Mouse (Mus musculus) heart, embryonic 16.5 days (tissue): ENCODE results near the gene Zfand4. TPM values are rescaled to one million over a fixed set of nuclear protein-coding genes. Genes with fewer than 3 reads are reported as not detected.
"Not testable (repeated sequence)": the region's sequence is repeated elsewhere in the genome, so short reads cannot be mapped to it uniquely, and the experiment has no call there.

Source experiments
- ATAC-seq: fragments of 200-750 bp; cut with Nextera tagmentation; replicated peaks from 2 replicates; pipeline ENCODE4 v1.8.0; 2017; ENCODE audit warnings: moderate number of reproducible peaks; ENCODE audit not compliant: insufficient read depth, low FRiP score; ENCODE audit errors: extremely low read depth
- H3K27ac ChIP-seq: fragments of 300-500 bp; sonication (generic); 2 replicates; pipeline ENCODE4 v1.5.1; 2014; ENCODE audit warnings: mild to moderate bottlenecking, low read length, control low read depth, moderate library complexity
- H3K27me3 ChIP-seq: fragments of 300-500 bp; sonication (generic); 2 replicates; pipeline ENCODE4 v1.6.1; 2014; ENCODE audit warnings: low read length, mixed read lengths; ENCODE audit not compliant: control insufficient read depth, insufficient read depth
- H3K36me3 ChIP-seq: fragments of 300-500 bp; sonication (generic); 2 replicates; pipeline ENCODE4 v1.6.1; 2014; ENCODE audit not compliant: control insufficient read depth, insufficient read depth
- H3K4me1 ChIP-seq: fragments of 300-500 bp; sonication (generic); 2 replicates; pipeline ENCODE4 v1.6.1; 2014; ENCODE audit warnings: low read length, mixed read lengths; ENCODE audit not compliant: control insufficient read depth, insufficient read depth
- H3K4me2 ChIP-seq: fragments of 300-500 bp; sonication (generic); 2 replicates; pipeline ENCODE4 v1.6.1; 2014; ENCODE audit warnings: low read depth, mild to moderate bottlenecking, control low read depth, low read length
- H3K4me3 ChIP-seq: fragments of 300-500 bp; sonication (generic); 2 replicates; pipeline ENCODE4 v1.5.1; 2014; ENCODE audit warnings: mild to moderate bottlenecking, control low read depth, low read length
- H3K9ac ChIP-seq: fragments of 300-500 bp; sonication (generic); 2 replicates; pipeline ENCODE4 v1.6.1; 2014; ENCODE audit warnings: low read length, control low read depth
- H3K9me3 ChIP-seq: fragments of 300-500 bp; sonication (generic); replicated peaks from 2 replicates; pipeline ENCODE4 v1.6.1; 2016; ENCODE audit warnings: low read length; ENCODE audit not compliant: control insufficient read depth
- WGBS: fragments of 180-500 bp; shearing (Covaris S2); extraction: QIAGEN DNeasy Blood & Tissue Kit; methylation state at CpG from one replicate; pipeline ENCODE4 v1.1.7; 2014; 5-methylcytosine and 5-hydroxymethylcytosine counted together
- polyA plus RNA-seq: library from polyadenylated mRNA; unstranded; fragments of >200 nt; fragmentation: Nextera tagmentation; extraction: Ambion mirVana; gene quantifications from 2 replicates; pipeline ENCODE4 v1.2.1, GENCODE M21; 2015

The Zfand4 gene
- polyA plus RNA-seq, 1 experiment from 2014 or later: 3.1 TPM

GRCm38 (mm10) chr6:116338520-116338919 is 74.5 kb downstream of the Zfand4 start:
- no peak overlapping the region for H3K27ac ChIP-seq
- peak overlapping the region; percentile 83 for H3K9ac ChIP-seq
- peak overlapping the region; percentile 83 for H3K4me3 ChIP-seq
- peak overlapping the region; percentile 85 for H3K4me2 ChIP-seq
- ATAC-seq: no peak
- H3K4me1 ChIP-seq: peaks cover 5% of the 10 kb centered on the region
- H3K36me3 ChIP-seq: no peaks in the 10 kb centered on the region
- no peaks in the 10 kb centered on the region for H3K9me3 ChIP-seq
- WGBS: 8% methylated on average over 8 of the region's 8 CpGs
- no peaks in the 10 kb centered on the region for H3K27me3 ChIP-seq

- no peak overlapping the region for H3K4me3 ChIP-seq
- peaks cover 5% of the 10 kb centered on the region for H3K4me1 ChIP-seq
Observed at GRCm38 (mm10) chr6:116339088-116339487, 75.1 kb downstream of the Zfand4 start.

GRCm38 (mm10) chr6:116340521-116340920 is 76.5 kb downstream of the Zfand4 start:
- no peak overlapping the region for H3K4me2 ChIP-seq
- H3K27ac ChIP-seq: no peak overlapping the region
- H3K36me3 ChIP-seq: no peaks in the 10 kb centered on the region
- WGBS: 79% methylated on average over 1 of the region's 1 CpGs
- no peak for ATAC-seq
- no peak overlapping the region for H3K9ac ChIP-seq
- H3K27me3 ChIP-seq: no peaks in the 10 kb centered on the region
- peaks cover 5% of the 10 kb centered on the region for H3K4me1 ChIP-seq
- H3K4me3 ChIP-seq: no peak overlapping the region
- no peaks in the 10 kb centered on the region for H3K9me3 ChIP-seq

More at GRCm38 (mm10) chr6:116339088-116339487, 75.1 kb downstream of the Zfand4 start:
- no peaks in the 10 kb centered on the region for H3K9me3 ChIP-seq
- 75% methylated on average over 5 of the region's 5 CpGs for WGBS
- H3K4me2 ChIP-seq: no peak overlapping the region
- H3K27me3 ChIP-seq: no peaks in the 10 kb centered on the region
- no peaks in the 10 kb centered on the region for H3K36me3 ChIP-seq
- ATAC-seq: no peak
- no peak overlapping the region for H3K9ac ChIP-seq
- no peak overlapping the region for H3K27ac ChIP-seq

GRCm38 (mm10) chr6:116347953-116348352 is 83.9 kb downstream of the Zfand4 start:
- Histone ChIP-seq H3K27me3 (no peaks in the 10 kb centered on the region), H3K4me1 (peaks cover 2% of the 10 kb centered on the region; the same call in 1 of the 2 replicates), H3K27ac (no peak overlapping the region), H3K9ac (no peak overlapping the region), H3K36me3 (no peaks in the 10 kb centered on the region), H3K4me3 (no peak overlapping the region), H3K9me3 (no peaks in the 10 kb centered on the region), H3K4me2 (no peak overlapping the region)
- 81% methylated on average over 2 of the region's 2 CpGs for WGBS
- ATAC-seq: no peak

- no peak overlapping the region for H3K4me3 ChIP-seq
- no peak for ATAC-seq
- H3K27ac ChIP-seq: no peak overlapping the region
- H3K36me3 ChIP-seq: no peaks in the 10 kb centered on the region
- no peak overlapping the region for H3K4me2 ChIP-seq
- H3K9me3 ChIP-seq: no peaks in the 10 kb centered on the region
- no peak overlapping the region for H3K9ac ChIP-seq
- peaks cover 4% of the 10 kb centered on the region for H3K4me1 ChIP-seq
- 44% methylated on average over 3 of the region's 3 CpGs for WGBS
- no peaks in the 10 kb centered on the region for H3K27me3 ChIP-seq
Observed at GRCm38 (mm10) chr6:116349997-116350396, 86.0 kb downstream of the Zfand4 start.

- Histone ChIP-seq H3K27ac (no peak overlapping the region), H3K9ac (no peak overlapping the region), H3K4me2 (no peak overlapping the region), H3K4me1 (peaks cover 4% of the 10 kb centered on the region), H3K27me3 (no peaks in the 10 kb centered on the region), H3K4me3 (no peak overlapping the region), H3K36me3 (no peaks in the 10 kb centered on the region), H3K9me3 (no peaks in the 10 kb centered on the region)
- WGBS: 78% methylated on average over 6 of the region's 6 CpGs
- ATAC-seq: no peak
Observed at GRCm38 (mm10) chr6:116350643-116351042, 86.6 kb downstream of the Zfand4 start.

GRCm38 (mm10) chr6:116351534-116351933 is 87.5 kb downstream of the Zfand4 start:
- no peak overlapping the region for H3K9ac ChIP-seq
- H3K4me1 ChIP-seq: peaks cover 4% of the 10 kb centered on the region
- no peak for ATAC-seq
- H3K9me3 ChIP-seq: no peaks in the 10 kb centered on the region
- H3K4me2 ChIP-seq: no peak overlapping the region
- H3K4me3 ChIP-seq: no peak overlapping the region
- WGBS: 70% methylated on average over 4 of the region's 4 CpGs
- H3K27ac ChIP-seq: no peak overlapping the region
- H3K27me3 ChIP-seq: no peaks in the 10 kb centered on the region
- H3K36me3 ChIP-seq: no peaks in the 10 kb centered on the region

- Histone ChIP-seq H3K9me3 (no peaks in the 10 kb centered on the region), H3K4me2 (no peak overlapping the region), H3K27ac (no peak overlapping the region), H3K9ac (no peak overlapping the region), H3K4me3 (no peak overlapping the region), H3K27me3 (no peaks in the 10 kb centered on the region), H3K36me3 (no peaks in the 10 kb centered on the region), H3K4me1 (peaks cover 4% of the 10 kb centered on the region)
- no peak for ATAC-seq
- 48% methylated on average over 1 of the region's 1 CpGs for WGBS
Observed at GRCm38 (mm10) chr6:116353428-116353827, 89.4 kb downstream of the Zfand4 start.

- H3K9me3 ChIP-seq, H3K4me2 ChIP-seq, H3K4me1 ChIP-seq, ATAC-seq, H3K9ac ChIP-seq, H3K36me3 ChIP-seq, H3K4me3 ChIP-seq, H3K27me3 ChIP-seq, H3K27ac ChIP-seq: not testable (repeated sequence)
- WGBS: 71% methylated on average over 8 of the region's 8 CpGs
Observed at GRCm38 (mm10) chr6:116356311-116356947, 92.4 kb downstream of the Zfand4 start.
